Mouse (Mus musculus): ENCODE data around the gene Zbtb7b. TPM values are rescaled to one million over a fixed set of nuclear protein-coding genes. Genes with fewer than 3 reads are reported as not detected.

Zbtb7b gene
- polyA plus RNA-seq, 1 experiment from 2014 or later = 1.6 TPM

- TF ChIP-seq CTCF (IDR thresholded peaks at IDR 0.05; ENCODE audit: low read depth) = no peak
- 25% methylated on average over 5 of the region's 5 CpGs for WGBS
- ATAC-seq (ENCODE audit: insufficient read depth) (no peak), DNase-seq (no peak)
- Histone ChIP-seq H3K9me3 (ENCODE audit: low read depth, low read length) (no peaks in the 10 kb centered on the region), H3K4me2 (no peak overlapping the region), H3K27ac (ENCODE audit: low read depth) (no peak overlapping the region), H3K27me3 (ENCODE audit: insufficient read depth, low read length) (no peaks in the 10 kb centered on the region), H3K36me3 (ENCODE audit: insufficient read depth) (no peaks in the 10 kb centered on the region), H3K4me1 (ENCODE audit: insufficient read depth) (no peaks in the 10 kb centered on the region), H3K9ac (no peak overlapping the region), H3K4me3 (ENCODE audit: low read depth, low read length) (no peak overlapping the region)
These were observed 20.9 kb downstream of the Zbtb7b start for GRCm38 (mm10) chr3:89373581-89374231.

- no peak overlapping the region for H3K4me2 ChIP-seq
- H3K27ac ChIP-seq (ENCODE audit: low read depth) = no peak overlapping the region
- H3K4me3 ChIP-seq (ENCODE audit: low read depth, low read length) = no peak overlapping the region
- no peaks in the 10 kb centered on the region for H3K4me1 ChIP-seq (ENCODE audit: insufficient read depth)
- TF ChIP-seq CTCF (IDR thresholded peaks at IDR 0.05; ENCODE audit: low read depth) = no peak
- no peaks in the 10 kb centered on the region for H3K27me3 ChIP-seq (ENCODE audit: insufficient read depth, low read length)
- DNase-seq = no peak
- no peak overlapping the region for H3K9ac ChIP-seq
- ATAC-seq (ENCODE audit: insufficient read depth) = no peak
- no peaks in the 10 kb centered on the region for H3K36me3 ChIP-seq (ENCODE audit: insufficient read depth)
- WGBS = 49% methylated on average over 11 of the region's 11 CpGs
- H3K9me3 ChIP-seq (ENCODE audit: low read depth, low read length) = no peaks in the 10 kb centered on the region
These were observed 27.2 kb downstream of the Zbtb7b start for GRCm38 (mm10) chr3:89367338-89367737.

DNA sequence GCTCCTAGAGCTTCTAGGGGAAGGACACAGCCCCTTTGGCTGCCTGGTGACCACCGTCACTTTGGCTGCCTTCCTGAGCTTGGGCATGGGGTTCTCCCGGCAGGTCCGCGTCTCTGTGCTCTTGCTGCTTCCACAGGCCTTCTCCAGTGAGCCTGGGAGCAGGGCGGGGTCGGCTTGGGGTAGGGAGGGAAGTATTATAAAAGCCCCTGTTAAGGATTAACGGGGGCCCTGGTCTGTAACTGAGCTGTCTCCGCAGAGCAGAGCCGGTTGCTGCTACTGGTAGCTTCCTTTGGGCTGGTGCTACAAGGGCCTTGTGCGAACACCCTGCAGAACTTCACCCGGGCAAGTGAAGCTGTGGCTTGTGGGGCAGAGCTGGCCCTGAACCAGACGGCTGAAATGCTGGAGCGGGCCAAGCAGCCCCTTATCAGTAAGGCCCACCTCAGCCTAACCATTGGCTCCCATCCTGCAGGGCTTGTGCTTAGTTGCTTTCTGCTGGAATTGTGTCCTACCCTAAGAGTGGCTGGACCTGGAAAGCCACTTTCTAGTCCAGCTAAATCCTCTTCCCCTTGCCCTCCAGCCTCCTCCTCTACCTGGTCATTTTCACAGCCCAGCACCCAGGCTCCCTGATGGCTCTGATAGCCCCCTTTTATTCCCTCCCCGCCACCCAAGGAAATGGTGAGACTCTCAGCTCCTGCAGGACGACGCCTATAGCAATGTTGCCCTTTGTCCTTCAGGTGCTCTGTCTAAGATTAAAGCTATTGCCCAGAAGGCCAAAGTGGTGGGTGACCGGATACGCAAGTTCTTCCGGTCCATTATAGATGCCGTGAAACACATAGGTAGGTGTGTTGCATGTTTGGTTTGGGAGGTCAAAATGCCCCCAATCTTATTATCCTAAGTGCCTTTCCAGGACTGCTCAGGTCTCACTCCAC, 28.8 kb downstream of the Zbtb7b start:
- Histone ChIP-seq H3K27ac (ENCODE audit: low read depth) (no peak overlapping the region), H3K4me1 (ENCODE audit: insufficient read depth) (no peaks in the 10 kb centered on the region), H3K27me3 (ENCODE audit: insufficient read depth, low read length) (no peaks in the 10 kb centered on the region), H3K4me3 (ENCODE audit: low read depth, low read length) (no peak overlapping the region), H3K4me2 (no peak overlapping the region), H3K36me3 (ENCODE audit: insufficient read depth) (no peaks in the 10 kb centered on the region), H3K9ac (no peak overlapping the region), H3K9me3 (ENCODE audit: low read depth, low read length) (no peaks in the 10 kb centered on the region)
- no peak for TF ChIP-seq CTCF (IDR thresholded peaks at IDR 0.05; ENCODE audit: low read depth)
- ATAC-seq (ENCODE audit: insufficient read depth) = no peak
- no peak for DNase-seq
- WGBS = 62% methylated on average over 20 of the region's 20 CpGs

DNA sequence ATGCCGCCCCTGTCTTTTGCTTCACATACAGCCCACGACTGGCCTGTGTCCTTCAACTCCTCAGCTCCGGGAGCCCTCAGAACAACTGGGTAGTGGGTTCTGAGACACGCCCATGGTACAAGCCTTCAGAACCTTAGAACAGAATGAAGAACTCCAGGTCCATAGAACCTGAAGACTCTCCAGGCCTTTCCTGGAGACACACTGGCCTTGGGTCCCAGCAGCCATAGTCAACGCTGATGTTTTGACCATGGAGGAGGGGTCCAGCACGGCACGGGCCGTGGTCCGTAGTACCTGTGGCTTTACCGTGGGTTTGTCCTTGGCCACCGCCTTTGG, 29.5 kb downstream of the Zbtb7b start, which contains the start of gene Dcst1:
Gene Dcst1 (minus strand): TSS at position 101 of the 333 bp plus-strand sequence.
- H3K27me3 ChIP-seq (ENCODE audit: insufficient read depth, low read length) = no peaks in the 10 kb centered on the region
- no peak for TF ChIP-seq CTCF (IDR thresholded peaks at IDR 0.05; ENCODE audit: low read depth)
- H3K9ac ChIP-seq = no peak within 1 kb of the TSS
- H3K9me3 ChIP-seq (ENCODE audit: low read depth, low read length) = no peaks in the 10 kb centered on the region
- ATAC-seq (ENCODE audit: insufficient read depth) (no peak), DNase-seq (no peak)
- no peak within 1 kb of the TSS for H3K4me3 ChIP-seq (ENCODE audit: low read depth, low read length)
- H3K4me2 ChIP-seq = no peak within 1 kb of the TSS
- H3K36me3 ChIP-seq (ENCODE audit: insufficient read depth) = no peaks in the 10 kb centered on the region
- WGBS = 92% methylated on average over 11 of the region's 11 CpGs
- H3K27ac ChIP-seq (ENCODE audit: low read depth) = no peak within 1 kb of the TSS
- no peaks in the 10 kb centered on the region for H3K4me1 ChIP-seq (ENCODE audit: insufficient read depth)

GRCm38 (mm10) chr3:89364631-89365030, 29.9 kb downstream of the Zbtb7b start:
- Histone ChIP-seq H3K9me3 (ENCODE audit: low read depth, low read length) (no peaks in the 10 kb centered on the region), H3K27ac (ENCODE audit: low read depth) (no peak overlapping the region), H3K27me3 (ENCODE audit: insufficient read depth, low read length) (no peaks in the 10 kb centered on the region), H3K9ac (no peak overlapping the region), H3K4me3 (ENCODE audit: low read depth, low read length) (no peak overlapping the region), H3K4me1 (ENCODE audit: insufficient read depth) (no peaks in the 10 kb centered on the region), H3K4me2 (no peak overlapping the region), H3K36me3 (ENCODE audit: insufficient read depth) (no peaks in the 10 kb centered on the region)
- no peak for TF ChIP-seq CTCF (IDR thresholded peaks at IDR 0.05; ENCODE audit: low read depth)
- WGBS = 61% methylated on average over 8 of the region's 8 CpGs
- ATAC-seq (ENCODE audit: insufficient read depth) (no peak), DNase-seq (no peak)

- 80% methylated on average over 7 of the region's 7 CpGs for WGBS
- no peak for DNase-seq
These were observed 32.9 kb downstream of the Zbtb7b start, which contains the start of gene Dcst2 for GRCm38 (mm10) chr3:89361675-89362074. TSS of gene Dcst2 (plus strand) at chr3:89361975.

GRCm38 (mm10) chr3:89360237-89360636, 34.3 kb downstream of the Zbtb7b start:
- ATAC-seq (ENCODE audit: insufficient read depth) (no peak), DNase-seq (no peak)
- WGBS = 73% methylated on average over 3 of the region's 3 CpGs
- H3K4me1 ChIP-seq (ENCODE audit: insufficient read depth) = no peaks in the 10 kb centered on the region
- H3K9me3 ChIP-seq (ENCODE audit: low read depth, low read length) = no peaks in the 10 kb centered on the region
- no peak overlapping the region for H3K4me3 ChIP-seq (ENCODE audit: low read depth, low read length)
- H3K27ac ChIP-seq (ENCODE audit: low read depth) = no peak overlapping the region
- H3K27me3 ChIP-seq (ENCODE audit: insufficient read depth, low read length) = no peaks in the 10 kb centered on the region
- no peaks in the 10 kb centered on the region for H3K36me3 ChIP-seq (ENCODE audit: insufficient read depth)
- no peak for TF ChIP-seq CTCF (IDR thresholded peaks at IDR 0.05; ENCODE audit: low read depth)
- H3K4me2 ChIP-seq = no peak overlapping the region
- no peak overlapping the region for H3K9ac ChIP-seq

More at GRCm38 (mm10) chr3:89361675-89362074, 32.9 kb downstream of the Zbtb7b start, which contains the start of gene Dcst2:
- Histone ChIP-seq H3K4me3 (ENCODE audit: low read depth, low read length) (no peak within 1 kb of the TSS), H3K36me3 (ENCODE audit: insufficient read depth) (no peaks in the 10 kb centered on the region), H3K4me1 (ENCODE audit: insufficient read depth) (no peaks in the 10 kb centered on the region), H3K4me2 (no peak within 1 kb of the TSS), H3K27me3 (ENCODE audit: insufficient read depth, low read length) (no peaks in the 10 kb centered on the region), H3K9me3 (ENCODE audit: low read depth, low read length) (no peaks in the 10 kb centered on the region), H3K27ac (ENCODE audit: low read depth) (no peak within 1 kb of the TSS), H3K9ac (no peak within 1 kb of the TSS)
- no peak for ATAC-seq (ENCODE audit: insufficient read depth)
- TF ChIP-seq CTCF (IDR thresholded peaks at IDR 0.05; ENCODE audit: low read depth) = no peak
